Mouse (Mus musculus) lung, adult 2 months (tissue): ENCODE data around the gene Phlda2.

Source experiments
- CTCF ChIP-seq: fragments of 200-500 bp; IDR thresholded peaks from 2 replicates; pipeline ENCODE4 v1.5.1; 2011; ENCODE audit warnings: mild to moderate bottlenecking, low read length, control low read depth; ENCODE audit not compliant: insufficient read depth
- POLR2A ChIP-seq: fragments of 200-500 bp; IDR thresholded peaks from 2 replicates; pipeline ENCODE4 v1.6.1; 2011; ENCODE audit warnings: low read depth, mild to moderate bottlenecking, control low read depth, low read length, borderline replicate concordance; ENCODE audit errors: extremely low read depth

- TF ChIP-seq CTCF, result no peak
- no peak for TF ChIP-seq POLR2A
Observed at GRCm38 (mm10) chr7:143501643-143502417, 1.1 kb downstream of the Phlda2 start.
